Mouse (Mus musculus): Measurements from ENCODE around the gene Tnks2.

The Tnks2 gene

GRCm38 (mm10) chr19:36896791-36897569, 62.9 kb downstream of the Tnks2 start:
- DNase-seq (ENCODE audit: low read depth, low spot score) = no peak

DNA sequence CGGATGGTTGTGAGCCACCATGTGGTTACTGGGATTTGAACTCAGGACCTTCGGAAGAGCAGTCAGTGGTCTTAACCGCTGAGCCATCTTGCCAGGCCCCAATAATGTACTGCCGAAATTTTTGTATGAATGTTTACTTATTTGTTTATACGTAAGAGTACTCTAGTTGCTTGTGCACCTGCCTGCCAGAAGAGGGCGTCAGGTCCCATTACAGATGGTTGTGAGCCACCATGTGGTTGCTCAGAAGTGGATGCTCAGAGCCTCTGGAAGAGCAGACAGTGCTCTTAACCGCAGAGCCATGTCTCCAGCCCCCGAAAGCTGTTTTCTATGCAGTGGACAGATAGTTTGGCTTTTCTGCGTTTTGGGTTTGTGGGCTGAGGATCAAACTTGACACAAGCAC, 63.7 kb downstream of the Tnks2 start:
- peak; percentile 84 for DNase-seq (ENCODE audit: low read depth, low spot score)

- DNase-seq (ENCODE audit: low read depth, low spot score) = no peak
These were observed 69.3 kb downstream of the Tnks2 start for GRCm38 (mm10) chr19:36903377-36903776.

DNA sequence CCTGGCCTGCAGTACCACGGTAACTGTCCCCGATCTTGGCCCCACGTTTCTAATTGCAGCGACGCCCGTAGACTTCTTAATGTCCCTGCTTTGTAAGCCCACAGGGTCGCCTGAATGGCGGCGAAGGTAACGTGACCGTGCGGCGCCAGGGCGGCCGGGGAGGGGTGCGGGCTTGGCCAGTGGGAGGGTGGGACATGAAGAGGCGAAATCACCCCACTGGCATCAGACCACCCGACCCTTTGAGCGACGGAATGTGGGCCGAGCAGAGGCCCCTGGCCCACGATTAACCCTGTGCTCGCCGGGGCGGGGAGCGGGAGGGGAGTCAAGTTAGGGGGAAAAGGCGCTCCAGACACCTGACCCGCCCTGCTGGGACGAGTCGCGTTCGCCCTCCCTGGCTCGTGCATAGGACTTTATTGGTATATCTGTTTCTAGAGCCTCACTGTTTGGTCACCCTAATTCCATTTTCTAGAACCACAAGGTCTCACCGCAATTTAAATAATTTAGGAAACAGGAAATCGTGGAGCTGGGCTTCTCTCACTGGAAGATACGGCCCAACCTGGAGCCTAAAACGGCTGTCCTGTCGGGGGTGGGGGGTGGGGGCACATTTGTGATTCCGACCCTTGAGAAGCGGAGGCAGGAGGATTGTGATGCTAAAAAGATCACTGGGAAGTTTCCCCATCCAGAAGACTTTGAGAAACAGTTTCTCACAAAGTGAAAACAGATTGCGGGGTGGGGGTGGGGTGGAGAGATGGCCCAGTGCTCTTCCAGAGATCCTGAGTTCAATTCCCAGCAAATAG, 70.4 kb downstream of the Tnks2 start:
- DNase-seq (ENCODE audit: low read depth, low spot score) = peak; percentile 89

DNA sequence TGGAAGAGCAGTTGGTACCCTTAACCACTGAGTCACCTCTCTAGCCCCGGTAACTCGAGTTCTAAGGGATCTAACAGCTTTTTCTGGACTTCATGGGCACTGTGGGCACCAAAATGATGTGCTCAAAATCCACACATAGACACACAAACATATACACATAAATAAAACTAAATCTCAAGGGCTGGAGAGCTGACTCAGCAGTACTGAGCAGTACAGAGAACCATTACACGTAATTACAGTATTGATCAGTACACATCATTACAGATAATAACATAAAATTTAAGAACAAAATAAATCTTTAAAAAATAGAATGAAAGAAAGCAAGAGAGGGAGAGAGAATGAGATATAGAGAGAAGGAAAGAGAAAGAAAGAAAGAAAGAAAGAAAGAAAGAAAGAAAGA, 75.1 kb downstream of the Tnks2 start:
- no peak for DNase-seq (ENCODE audit: low read depth, low spot score)

DNA sequence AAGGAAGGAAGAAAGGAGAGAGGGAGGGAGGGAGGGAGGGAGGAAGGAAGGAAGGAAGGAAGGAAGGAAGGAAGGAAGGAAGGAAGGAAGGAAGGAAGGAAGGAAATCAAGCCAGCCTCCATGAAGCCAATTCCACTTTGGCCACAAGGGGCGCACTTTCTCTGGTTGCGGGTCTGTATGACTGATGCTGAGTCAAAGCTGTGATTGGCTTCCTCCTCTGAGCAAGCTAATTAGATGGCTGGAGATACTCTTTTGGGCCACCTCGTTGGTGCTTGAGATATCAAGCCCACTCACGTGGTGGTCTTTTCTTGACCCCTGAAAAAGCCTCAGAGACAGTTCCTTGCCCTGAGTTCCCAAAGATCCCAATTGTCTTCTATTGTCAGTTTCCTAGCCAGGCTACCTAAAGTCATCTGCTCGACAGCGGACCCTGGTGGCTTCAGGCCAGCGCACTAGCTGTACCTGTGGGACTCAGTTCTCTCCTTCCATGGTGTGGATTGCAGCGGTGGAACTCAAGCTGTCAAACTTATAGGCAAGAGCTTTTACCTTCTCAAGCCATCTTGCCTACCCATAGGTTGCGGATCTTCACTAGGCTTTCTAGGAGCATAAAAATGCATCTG, 75.8 kb downstream of the Tnks2 start:
- DNase-seq (ENCODE audit: low read depth, low spot score) = peak; percentile 90

DNA sequence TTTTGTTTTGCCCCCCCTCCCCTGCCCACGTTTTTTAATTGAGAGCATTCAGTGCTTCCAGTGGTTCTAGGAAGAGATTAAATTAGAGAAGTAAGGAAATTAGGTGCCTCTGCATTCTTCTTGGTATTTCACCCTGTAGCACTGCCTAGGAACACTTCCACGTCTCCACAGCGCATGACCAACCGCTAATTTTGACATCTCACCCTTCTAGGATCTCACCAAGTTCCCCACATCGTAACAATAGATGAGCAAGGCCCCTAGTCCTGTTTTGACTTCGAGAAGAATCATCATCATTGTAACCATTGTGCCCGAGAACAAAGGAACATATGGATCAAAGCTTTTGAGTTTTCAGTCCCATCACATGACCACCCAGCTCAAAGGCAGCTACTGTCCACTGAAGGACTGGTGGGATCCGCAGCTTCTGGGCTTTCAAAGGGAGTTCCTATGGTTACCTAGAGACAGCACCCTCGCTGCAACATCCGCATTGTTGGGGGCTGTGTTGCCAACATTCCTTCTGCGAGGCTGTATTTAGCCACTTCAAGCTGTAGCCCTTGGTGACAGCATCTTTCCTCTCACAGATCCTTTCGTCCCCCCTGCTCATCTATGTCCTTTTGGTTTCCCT, 76.5 kb downstream of the Tnks2 start:
- DNase-seq (ENCODE audit: low read depth, low spot score) = no peak

GRCm38 (mm10) chr19:36913064-36913463, 79.0 kb downstream of the Tnks2 start:
- no peak for DNase-seq (ENCODE audit: low read depth, low spot score)

DNA sequence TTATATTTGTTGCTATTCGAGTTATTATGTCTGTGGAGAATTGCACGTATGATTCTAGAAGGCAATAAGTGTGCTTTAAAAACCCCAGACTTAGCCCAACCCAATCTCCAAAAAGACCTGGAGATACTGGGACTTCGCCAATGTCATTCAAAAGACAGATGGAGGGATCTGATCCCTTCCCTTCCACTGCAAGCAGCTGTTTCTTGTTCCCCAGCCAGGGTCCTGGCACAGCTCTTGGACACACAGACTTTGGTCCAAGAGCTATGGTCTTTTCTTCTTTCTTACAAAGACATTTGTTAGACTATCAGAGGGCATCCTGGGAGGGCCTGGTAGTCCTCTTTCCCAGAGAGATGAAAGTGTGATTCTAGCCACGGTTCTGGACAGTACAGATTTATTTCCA, 82.2 kb downstream of the Tnks2 start:
- DNase-seq (ENCODE audit: low read depth, low spot score) = no peak

- DNase-seq (ENCODE audit: low read depth, low spot score) = no peak
These were observed 82.9 kb downstream of the Tnks2 start for GRCm38 (mm10) chr19:36916876-36917389.

- DNase-seq (ENCODE audit: low read depth, low spot score) = peak; percentile 77
These were observed 84.6 kb downstream of the Tnks2 start for GRCm38 (mm10) chr19:36918441-36919301.

GRCm38 (mm10) chr19:36919466-36919865, 85.4 kb downstream of the Tnks2 start, which contains the start of gene Fgfbp3:
Fgfbp3 (minus strand) TSS chr19:36919615.
- peak; percentile 65 for DNase-seq (ENCODE audit: low read depth, low spot score)

- DNase-seq (ENCODE audit: low read depth, low spot score) = peak; percentile 48
These were observed 88.0 kb downstream of the Tnks2 start for GRCm38 (mm10) chr19:36922015-36922414.

DNA sequence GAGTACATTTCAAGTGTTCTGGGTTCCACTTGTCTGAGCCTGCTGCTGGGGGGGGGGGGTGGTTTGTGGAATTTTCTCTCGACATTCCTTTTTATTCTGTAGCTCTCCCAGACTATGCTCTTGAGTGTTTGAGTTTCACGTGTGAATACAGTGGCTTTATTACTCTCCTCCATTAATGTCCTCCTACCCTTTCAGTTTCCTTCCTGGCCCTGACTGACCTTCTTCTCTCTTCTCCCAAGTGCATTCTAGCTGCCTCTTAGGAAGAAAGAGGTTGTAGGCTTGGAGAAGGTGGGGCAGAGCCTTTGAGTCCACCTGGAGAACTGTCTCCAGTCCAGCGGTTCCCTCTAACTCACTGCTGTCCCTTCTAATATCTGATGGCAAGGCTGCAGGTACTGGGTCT, 88.9 kb downstream of the Tnks2 start:
- DNase-seq (ENCODE audit: low read depth, low spot score) = no peak

DNA sequence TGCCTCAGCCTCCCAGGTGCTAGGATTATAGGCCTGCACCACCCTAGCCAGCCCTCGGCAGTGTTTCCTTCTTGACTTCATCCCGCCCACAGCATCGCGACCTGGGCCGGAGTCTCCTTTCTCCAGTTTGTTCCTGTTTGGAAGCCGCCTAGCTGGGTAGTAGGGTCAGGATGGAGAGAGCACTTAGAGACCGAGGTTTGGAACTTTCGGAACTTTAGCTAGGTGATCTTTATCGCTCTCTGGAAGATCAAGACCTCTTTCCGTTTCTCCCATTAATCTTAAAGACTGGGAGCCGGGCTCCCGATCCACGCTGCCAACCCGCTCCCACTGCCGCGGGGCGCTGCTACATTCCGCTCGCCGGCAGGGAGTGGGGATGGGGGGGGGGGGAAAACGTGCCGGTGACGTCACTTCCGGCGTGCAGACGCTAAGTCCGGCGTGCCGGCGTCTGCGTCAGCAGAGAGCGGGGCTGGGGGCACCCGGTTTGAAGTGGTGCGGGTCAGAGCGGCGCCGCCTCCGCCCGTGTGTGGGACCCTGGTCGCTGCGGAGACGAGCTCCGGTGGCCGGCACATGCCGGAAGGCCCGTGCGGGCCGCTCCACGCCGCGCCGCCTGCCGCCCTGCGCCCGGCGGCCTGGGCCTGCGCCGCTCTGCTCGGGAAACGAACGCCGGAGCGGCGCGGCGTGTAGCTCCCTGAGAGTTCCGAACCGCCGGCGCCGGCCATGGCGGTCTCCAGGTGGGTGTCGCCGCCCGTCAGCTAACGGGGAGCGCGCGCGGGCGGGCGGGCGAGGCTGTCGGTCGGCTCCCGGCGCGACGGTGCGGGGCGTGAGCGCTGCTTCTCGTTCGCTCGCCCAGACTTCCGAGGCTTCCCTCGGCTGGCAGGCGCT, 91.9 kb downstream of the Tnks2 start, which contains the start of gene Btaf1:
Gene Btaf1 (plus strand): TSS at position 409 of the 882 bp plus-strand sequence.
- peak; percentile 90 for DNase-seq (ENCODE audit: low read depth, low spot score)

DNA sequence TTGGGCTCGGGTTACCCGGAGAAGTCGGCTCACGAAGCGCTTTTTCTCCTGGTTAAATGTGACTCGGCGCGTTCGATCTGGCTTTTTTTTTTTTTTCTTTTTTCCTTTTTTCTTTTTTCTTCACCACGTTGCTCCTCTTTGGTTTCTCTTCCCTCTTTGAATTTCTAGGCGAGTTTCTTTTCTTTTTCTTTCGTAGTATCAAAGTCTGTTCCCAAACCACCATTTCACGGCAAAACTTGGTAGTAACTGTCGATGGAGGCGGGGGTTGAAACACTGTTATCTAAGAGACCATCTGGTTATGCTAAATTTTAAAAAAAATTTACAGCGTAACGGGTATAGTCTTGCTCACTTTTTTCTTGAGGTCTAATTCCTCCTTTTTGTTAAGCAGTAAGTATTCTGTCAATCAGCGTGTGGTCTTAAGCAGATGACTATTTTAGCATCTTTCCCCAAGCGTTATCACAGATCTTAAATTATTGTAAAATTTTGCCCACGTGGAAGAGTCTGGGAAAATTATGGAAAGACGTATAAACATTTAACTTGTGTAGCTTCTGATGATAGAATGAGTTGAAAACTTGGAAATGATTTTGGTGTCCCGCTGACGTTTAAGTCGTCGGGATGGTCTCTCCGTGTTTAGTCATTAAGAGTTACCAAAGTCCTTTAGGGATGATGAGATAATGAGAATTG, 92.7 kb downstream of the Tnks2 start:
- DNase-seq (ENCODE audit: low read depth, low spot score) = no peak

GRCm38 (mm10) chr19:36927800-36928361, 93.8 kb downstream of the Tnks2 start:
- DNase-seq (ENCODE audit: low read depth, low spot score) = no peak

GRCm38 (mm10) chr19:36929816-36930215, 95.8 kb downstream of the Tnks2 start:
- DNase-seq (ENCODE audit: low read depth, low spot score) = no peak

- DNase-seq (ENCODE audit: low read depth, low spot score) = no peak
These were observed 98.1 kb downstream of the Tnks2 start for GRCm38 (mm10) chr19:36932097-36932496.

Data from R1 (cell line).